Mouse (Mus musculus) ES-E14 (cell line): ENCODE measurements around the gene Usp19. TPM values are rescaled to one million over a fixed set of nuclear protein-coding genes. Genes with fewer than 3 reads are reported as not detected.

Experiments used
- DNase-seq: peaks from one replicate; pipeline ENCODE4 v3.0.0-alpha.2; 2013; ENCODE audit warnings: low read depth, low spot score
- H3K27ac ChIP-seq: 2 replicates; pipeline ENCODE4 v1.5.1; 2012; ENCODE audit warnings: low read depth, mild to moderate bottlenecking, low read length, moderate library complexity, mixed read lengths; ENCODE audit not compliant: poor library complexity, insufficient read depth, severe bottlenecking
- H3K36me3 ChIP-seq: 2 replicates; pipeline ENCODE4 v1.6.1; 2012; ENCODE audit warnings: mild to moderate bottlenecking, low read length, moderate library complexity, mixed read lengths; ENCODE audit not compliant: control insufficient read depth, poor library complexity, insufficient read depth, severe bottlenecking
- H3K4me1 ChIP-seq, 2 experiments: fragments of 150-350 bp in 1 of 2; sonication (generic) in 1 of 2; 2 replicates each; pipeline ENCODE4 v1.6.1; 2012; ENCODE audit warnings: low read length in 2 of 2, mild to moderate bottlenecking in 1 of 2, mixed read lengths in 1 of 2; ENCODE audit not compliant: control insufficient read depth in 2 of 2, insufficient read depth in 2 of 2, poor library complexity in 1 of 2
- H3K4me3 ChIP-seq, 2 experiments: fragments of 150-350 bp in 1 of 2; sonication (generic) in 1 of 2; 2 replicates each; pipeline ENCODE4 v1.5.1; 2012; ENCODE audit warnings: low read length in 2 of 2, low read depth in 1 of 2, mild to moderate bottlenecking in 1 of 2, mixed read lengths in 1 of 2; ENCODE audit not compliant: insufficient read depth in 1 of 2, poor library complexity in 1 of 2, severe bottlenecking in 1 of 2
- H3K9ac ChIP-seq: 2 replicates; pipeline ENCODE4 v1.6.1; 2012; ENCODE audit warnings: low read depth, mild to moderate bottlenecking, low read length, mixed read lengths; ENCODE audit not compliant: poor library complexity, insufficient read depth, severe bottlenecking
- H3K9me3 ChIP-seq: fragments of 150-350 bp; sonication (generic); 2 replicates; pipeline ENCODE4 v1.6.1; 2012; ENCODE audit warnings: low read depth, mild to moderate bottlenecking, low read length; ENCODE audit not compliant: control insufficient read depth, insufficient read depth
- CHD2 ChIP-seq: IDR thresholded peaks from 2 replicates; pipeline ENCODE4 v1.6.1; 2014; ENCODE audit warnings: mild to moderate bottlenecking, low read depth, low read length, inconsistent platforms
- HCFC1 ChIP-seq: IDR thresholded peaks from 2 replicates; pipeline ENCODE4 v1.6.1; 2012; ENCODE audit warnings: low read length, inconsistent platforms, borderline replicate concordance; ENCODE audit not compliant: insufficient read depth
- MAFK ChIP-seq: IDR thresholded peaks from 2 replicates; pipeline ENCODE4 v1.6.1; 2014; ENCODE audit warnings: mild to moderate bottlenecking, low read depth, low read length, inconsistent platforms; ENCODE audit not compliant: insufficient read depth
- ZC3H11A ChIP-seq: IDR thresholded peaks from 2 replicates; pipeline ENCODE4 v1.6.1; 2012; ENCODE audit warnings: low read depth, mild to moderate bottlenecking, inconsistent platforms, low read length, borderline replicate concordance
- ZNF384 ChIP-seq: IDR thresholded peaks from 2 replicates; pipeline ENCODE4 v1.6.1; 2012; ENCODE audit warnings: low read depth, low read length, inconsistent platforms
- in situ Hi-C, 2 experiments: fragments of 600-800 bp; cut with MboI; formaldehyde crosslinking; loops; one replicate each; pipeline ENCODE4 v1.15.1; 2025; ENCODE audit warnings: low sequenced_read_pairs in 2 of 2, inconsistent platforms in 1 of 2; ENCODE audit not compliant: unreplicated experiment in 2 of 2
- total RNA-seq: library from RNA; depleted of rRNA; stranded (reverse); fragments of 300-350 nt; gene quantifications from 2 replicates; pipeline ENCODE4 v1.2.3, GENCODE M21; 2012

Usp19 gene
- total RNA-seq, 1 experiment: 92.1 TPM

DNA sequence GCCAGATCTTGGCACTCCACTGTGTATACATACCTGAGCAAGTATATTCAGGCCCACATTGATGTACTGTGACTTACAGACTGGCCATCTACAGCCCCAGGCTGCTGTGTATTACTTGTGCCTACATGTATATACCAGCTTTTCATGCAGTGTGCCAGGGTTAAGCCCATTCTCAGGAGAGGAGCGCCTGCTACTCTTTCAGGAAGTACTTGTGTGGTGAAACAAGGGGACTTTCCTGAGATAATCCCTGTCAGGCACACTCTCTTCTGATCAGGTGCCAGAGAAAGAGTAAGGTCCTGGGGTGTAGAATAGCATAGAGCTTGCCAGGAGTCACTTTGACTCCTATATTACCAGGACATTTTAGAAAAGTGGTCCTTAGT, 30.5 kb upstream of the Usp19 start:
- TF ChIP-seq HCFC1 (no peak), ZNF384 (no peak), CHD2 (no peak), MAFK (no peak), ZC3H11A (no peak)
- Histone ChIP-seq H3K36me3 (peaks cover 11% of the 10 kb centered on the region), H3K27ac (no peak overlapping the region; the same call in 1 of the 2 replicates), H3K9ac (no peak overlapping the region), H3K9me3 (no peaks in the 10 kb centered on the region), H3K4me1 (peaks cover 7 to 27% of the 10 kb centered on the region in 2 experiments), H3K4me3 (peak overlapping the region in 1 of 2 experiments; percentile 83; a peak in 3 of 4 replicates)
- in situ Hi-C loops: no loop called here
- no peak for DNase-seq

DNA sequence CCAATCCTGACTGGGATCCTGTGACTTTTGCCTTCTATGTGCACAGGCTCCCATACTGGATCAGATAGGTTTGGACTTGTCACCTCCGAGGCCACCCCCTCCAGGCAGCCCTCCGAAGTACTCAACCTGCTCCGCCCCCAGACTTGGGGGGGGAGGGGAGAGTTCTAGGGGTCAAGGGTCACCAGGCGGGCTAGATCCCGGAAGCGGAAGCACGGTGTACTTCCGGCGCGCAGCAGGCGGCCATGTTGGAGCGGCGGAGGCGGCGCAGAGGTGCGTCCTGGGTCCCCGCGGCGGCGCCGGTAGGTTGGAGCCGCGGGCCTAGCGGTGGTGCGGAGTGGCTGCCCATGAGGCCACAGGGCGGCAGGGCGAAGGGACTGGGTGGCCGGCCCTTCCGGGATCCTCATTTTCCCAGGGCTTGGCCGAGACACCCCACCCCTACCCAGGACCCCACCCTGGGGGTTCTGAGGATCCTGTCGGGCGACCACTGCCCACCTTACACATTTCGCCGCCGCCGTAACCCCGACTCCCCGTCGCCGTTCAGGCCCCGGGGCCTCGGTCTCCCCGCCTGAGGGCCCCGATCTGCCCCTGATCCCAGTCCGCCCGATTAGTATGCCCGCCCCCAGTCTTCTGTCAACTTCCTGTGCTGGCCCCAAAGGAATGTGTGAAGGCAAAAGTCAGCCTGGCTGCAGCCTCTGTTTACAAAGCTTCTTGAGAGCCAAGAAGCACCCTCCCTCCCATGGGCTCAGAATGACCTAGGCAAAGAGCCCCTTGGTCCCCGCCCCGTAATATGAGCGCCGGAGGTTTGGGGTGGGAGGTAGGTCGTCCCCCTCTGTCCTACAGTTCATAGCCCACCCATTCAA, 29.9 kb upstream of the Usp19 start, which contains the start of gene Ccdc71:
Gene Ccdc71, plus strand, starts transcription at position 209 of the 860 bp plus-strand sequence.
- peak; percentile 87 for DNase-seq
- Histone ChIP-seq H3K4me3 (peak within 1 kb of the TSS; percentile 83 to 99), H3K36me3 (peaks cover 14% of the 10 kb centered on the region), H3K27ac (peak within 1 kb of the TSS; percentile 92), H3K4me1 (peaks cover 7 to 26% of the 10 kb centered on the region in 2 experiments), H3K9me3 (no peaks in the 10 kb centered on the region), H3K9ac (peak within 1 kb of the TSS; percentile 99)
- TF ChIP-seq ZC3H11A: no peak
- TF ChIP-seq CHD2: peak; percentile 86
- TF ChIP-seq HCFC1: peak; percentile 79; the same call in 1 of the 2 replicates
- TF ChIP-seq MAFK: no peak
- in situ Hi-C loops: no loop called here

DNA sequence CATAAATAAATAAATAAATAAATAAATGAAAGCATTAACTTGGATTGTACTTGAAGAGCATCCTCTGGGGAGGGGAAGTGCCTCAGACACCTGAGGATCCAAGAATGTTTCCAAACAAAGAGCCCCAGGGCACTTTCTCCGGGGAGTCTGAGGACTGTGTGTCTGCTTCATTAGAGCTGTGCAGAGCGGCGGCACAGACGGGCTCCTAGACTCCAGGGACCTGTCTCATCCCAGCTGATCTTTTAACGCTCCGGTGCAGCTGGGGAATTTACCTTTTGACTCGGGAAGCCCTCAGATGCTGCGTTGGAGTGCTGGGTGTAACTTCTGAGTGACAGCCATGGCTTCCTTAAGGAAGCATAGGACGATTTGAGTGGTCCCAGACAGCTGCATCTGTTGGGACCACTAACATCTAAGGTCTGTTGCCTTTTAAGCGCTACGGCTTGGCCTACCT, 29.2 kb upstream of the Usp19 start, which contains the start of gene Klhdc8b:
Gene Klhdc8b, minus strand, starts transcription at position 401 of the 451 bp plus-strand sequence.
- peaks cover 14% of the 10 kb centered on the region for H3K36me3 ChIP-seq
- DNase-seq: no peak
- in situ Hi-C loops: no loop called here
- H3K9me3 ChIP-seq: no peaks in the 10 kb centered on the region
- peak within 1 kb of the TSS; percentile 83 to 99 for H3K4me3 ChIP-seq
- H3K27ac ChIP-seq: peak within 1 kb of the TSS; percentile 92
- peaks cover 4 to 19% of the 10 kb centered on the region in 2 experiments for H3K4me1 ChIP-seq
- TF ChIP-seq MAFK (no peak), ZC3H11A (no peak), HCFC1 (no peak), CHD2 (no peak), ZNF384 (no peak)
- H3K9ac ChIP-seq: peak within 1 kb of the TSS; percentile 99

GRCm38 (mm10) chr9:108461675-108462074, 28.7 kb upstream of the Usp19 start:
- Histone ChIP-seq H3K36me3 (peaks cover 14% of the 10 kb centered on the region), H3K9me3 (no peaks in the 10 kb centered on the region), H3K27ac (no peak overlapping the region), H3K4me1 (peaks cover under 1 to 19% of the 10 kb centered on the region in 2 experiments; a peak in 3 of 4 replicates), H3K4me3 (peak overlapping the region; percentile 83 to 99), H3K9ac (peak overlapping the region; percentile 71)
- in situ Hi-C loops: no loop called here
- TF ChIP-seq CHD2 (no peak), HCFC1 (no peak), ZNF384 (no peak), MAFK (no peak), ZC3H11A (no peak)
- DNase-seq: no peak
